Mouse (Mus musculus) lung, postnatal 0 days (tissue): ENCODE measurements around the gene Ston1. TPM values are rescaled to one million over a fixed set of nuclear protein-coding genes. Genes with fewer than 3 reads are reported as not detected.
A peak's percentile ranks its signal among the peaks of the same experiment; 100 is the strongest.

Experiments
- ATAC-seq: fragments of 200-750 bp; cut with Nextera tagmentation; 2 replicates; pipeline ENCODE4 v1.8.0; 2017; ENCODE audit warnings: moderate library complexity
- DNase-seq: peaks from one replicate; pipeline ENCODE4 v3.0.0-alpha.2; 2016; ENCODE audit warnings: low spot score
- H3K27ac ChIP-seq: fragments of 300-500 bp; sonication (generic); 2 replicates; pipeline ENCODE4 v1.5.1; 2014; ENCODE audit warnings: antibody characterized with exemption, mild to moderate bottlenecking, low read length, mixed read lengths
- H3K27me3 ChIP-seq: fragments of 300-500 bp; sonication (generic); replicated peaks from 2 replicates; pipeline ENCODE4 v1.6.1; 2014; ENCODE audit warnings: low read length, mixed read lengths; ENCODE audit not compliant: insufficient read depth
- H3K36me3 ChIP-seq: fragments of 300-500 bp; sonication (generic); 2 replicates; pipeline ENCODE4 v1.6.1; 2014; ENCODE audit warnings: low read length, mixed read lengths; ENCODE audit not compliant: insufficient read depth
- H3K4me1 ChIP-seq: fragments of 300-500 bp; sonication (generic); 2 replicates; pipeline ENCODE4 v1.6.1; 2014; ENCODE audit warnings: antibody characterized with exemption, low read depth, low read length, mixed read lengths; ENCODE audit not compliant: insufficient read depth
- H3K4me2 ChIP-seq: fragments of 300-500 bp; sonication (generic); replicated peaks from 2 replicates; pipeline ENCODE4 v1.6.1; 2014; ENCODE audit warnings: low read depth, mild to moderate bottlenecking, low read length, moderate library complexity, mixed read lengths
- H3K4me3 ChIP-seq: fragments of 300-500 bp; sonication (generic); 2 replicates; pipeline ENCODE4 v1.5.1; 2014; ENCODE audit warnings: low read depth, low read length
- H3K9ac ChIP-seq: fragments of 300-500 bp; sonication (generic); replicated peaks from 2 replicates; pipeline ENCODE4 v1.6.1; 2014; ENCODE audit warnings: low read depth, mild to moderate bottlenecking
- H3K9me3 ChIP-seq: fragments of 300-500 bp; sonication (generic); 2 replicates; pipeline ENCODE4 v1.6.1; 2016; ENCODE audit warnings: low read length, mixed read lengths
- CTCF ChIP-seq: IDR thresholded peaks from 2 replicates; pipeline ENCODE4 v1.5.1; 2016; ENCODE audit warnings: antibody characterized with exemption, mild to moderate bottlenecking
- EP300 ChIP-seq: IDR thresholded peaks from 2 replicates; pipeline ENCODE4 v1.6.1; 2016; ENCODE audit warnings: antibody characterized with exemption, mild to moderate bottlenecking, control low read depth
- WGBS: fragments of 180-500 bp; shearing (Covaris S2); extraction: QIAGEN DNeasy Blood & Tissue Kit; methylation state at CpG from one replicate; pipeline ENCODE4 v1.1.7; 2014; 5-methylcytosine and 5-hydroxymethylcytosine counted together
- polyA plus RNA-seq: library from polyadenylated mRNA; unstranded; fragments of >200 nt; fragmentation: Nextera tagmentation; extraction: Ambion mirVana; gene quantifications from 2 replicates; pipeline ENCODE4 v1.2.1, GENCODE M21; 2015

The Ston1 gene
- polyA plus RNA-seq, 1 experiment from 2014 or later = 6.9 TPM

DNA sequence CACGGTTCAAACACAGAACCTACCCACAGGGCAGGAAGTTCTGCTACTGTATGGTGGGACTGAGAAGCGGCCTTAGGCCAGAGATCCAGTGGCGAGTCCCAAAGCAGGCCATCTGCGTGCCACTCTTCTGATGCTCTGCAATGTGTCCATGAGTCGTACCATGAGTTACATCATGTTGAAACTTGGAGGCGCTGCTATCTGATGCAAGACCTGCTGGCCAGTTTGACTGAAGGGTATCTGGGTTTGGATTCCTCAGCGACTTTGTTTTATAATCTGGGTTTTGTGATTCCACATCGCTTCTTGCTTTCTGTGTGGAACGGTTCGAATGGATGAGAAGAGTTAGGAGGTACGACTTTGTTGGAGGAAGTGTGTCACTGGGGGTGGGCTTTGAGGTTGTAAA lies 47.8 kb downstream of the Ston1 start:
- Histone ChIP-seq H3K36me3 (peaks cover 10% of the 10 kb centered on the region; the same call in 1 of the 2 replicates), H3K27me3 (no peaks in the 10 kb centered on the region), H3K4me1 (no peaks in the 10 kb centered on the region), H3K4me3 (no peak overlapping the region), H3K4me2 (no peak overlapping the region), H3K27ac (no peak overlapping the region), H3K9me3 (no peaks in the 10 kb centered on the region), H3K9ac (no peak overlapping the region)
- WGBS = 84% methylated on average over 11 of the region's 11 CpGs
- ATAC-seq (no peak; the same call in 1 of the 2 replicates), DNase-seq (no peak)
- TF ChIP-seq CTCF (no peak), EP300 (no peak)

DNA sequence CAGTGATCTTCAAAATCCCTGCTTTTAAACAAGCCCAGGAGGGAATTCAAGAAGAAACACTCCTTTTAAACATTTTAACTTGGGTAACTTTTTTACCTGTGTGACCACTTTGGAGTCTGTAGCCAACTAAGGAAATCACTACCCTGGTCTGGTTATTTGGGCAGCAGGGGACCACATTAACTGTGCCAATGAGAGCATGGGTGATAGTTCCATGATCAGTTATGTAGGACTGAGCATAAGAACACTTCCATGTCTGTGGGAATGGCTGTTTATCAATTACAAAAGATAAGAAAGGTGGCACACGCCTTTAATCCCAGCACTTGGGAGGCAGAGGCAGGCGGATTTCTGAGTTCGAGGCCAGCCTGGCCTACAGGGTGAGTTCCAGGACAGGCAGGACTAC lies 49.7 kb downstream of the Ston1 start:
- no peak for TF ChIP-seq EP300
- TF ChIP-seq CTCF = no peak
- Histone ChIP-seq H3K4me1 (no peaks in the 10 kb centered on the region), H3K4me3 (no peak overlapping the region), H3K9me3 (no peaks in the 10 kb centered on the region), H3K4me2 (no peak overlapping the region), H3K36me3 (peaks cover 10% of the 10 kb centered on the region; the same call in 1 of the 2 replicates), H3K27ac (no peak overlapping the region), H3K27me3 (no peaks in the 10 kb centered on the region), H3K9ac (no peak overlapping the region)
- no peak for ATAC-seq
- 91% methylated on average over 3 of the region's 3 CpGs for WGBS
- no peak for DNase-seq

DNA sequence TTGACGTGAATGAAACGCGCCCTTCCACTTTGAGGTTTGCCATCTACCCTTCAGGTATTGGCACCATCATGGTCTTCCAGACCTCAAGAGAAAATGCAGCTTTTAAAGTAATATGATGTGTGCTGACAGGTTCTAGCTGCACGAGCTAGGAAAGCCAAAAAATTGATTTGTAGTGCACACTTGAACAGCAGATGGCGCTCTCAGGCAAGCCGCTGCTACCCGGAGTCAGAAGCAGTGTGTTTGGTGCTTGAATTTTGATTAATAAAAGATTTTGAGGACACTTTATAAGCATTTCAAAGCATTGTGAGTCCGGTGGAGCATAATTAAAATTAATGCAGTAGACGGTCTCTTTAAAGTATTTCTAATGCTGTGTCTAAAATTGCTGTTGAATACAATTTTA lies 54.5 kb downstream of the Ston1 start:
- H3K27ac ChIP-seq = no peak overlapping the region
- TF ChIP-seq EP300 (no peak), CTCF (peak; percentile 84)
- ATAC-seq (no peak), DNase-seq (peak; percentile 65)
- H3K36me3 ChIP-seq = peaks cover 5% of the 10 kb centered on the region; the same call in 1 of the 2 replicates
- no peaks in the 10 kb centered on the region for H3K27me3 ChIP-seq
- H3K4me2 ChIP-seq = no peak overlapping the region
- 4% methylated on average over 9 of the region's 9 CpGs for WGBS
- H3K9me3 ChIP-seq = no peaks in the 10 kb centered on the region
- no peak overlapping the region for H3K9ac ChIP-seq
- H3K4me1 ChIP-seq = no peaks in the 10 kb centered on the region
- no peak overlapping the region for H3K4me3 ChIP-seq

DNA sequence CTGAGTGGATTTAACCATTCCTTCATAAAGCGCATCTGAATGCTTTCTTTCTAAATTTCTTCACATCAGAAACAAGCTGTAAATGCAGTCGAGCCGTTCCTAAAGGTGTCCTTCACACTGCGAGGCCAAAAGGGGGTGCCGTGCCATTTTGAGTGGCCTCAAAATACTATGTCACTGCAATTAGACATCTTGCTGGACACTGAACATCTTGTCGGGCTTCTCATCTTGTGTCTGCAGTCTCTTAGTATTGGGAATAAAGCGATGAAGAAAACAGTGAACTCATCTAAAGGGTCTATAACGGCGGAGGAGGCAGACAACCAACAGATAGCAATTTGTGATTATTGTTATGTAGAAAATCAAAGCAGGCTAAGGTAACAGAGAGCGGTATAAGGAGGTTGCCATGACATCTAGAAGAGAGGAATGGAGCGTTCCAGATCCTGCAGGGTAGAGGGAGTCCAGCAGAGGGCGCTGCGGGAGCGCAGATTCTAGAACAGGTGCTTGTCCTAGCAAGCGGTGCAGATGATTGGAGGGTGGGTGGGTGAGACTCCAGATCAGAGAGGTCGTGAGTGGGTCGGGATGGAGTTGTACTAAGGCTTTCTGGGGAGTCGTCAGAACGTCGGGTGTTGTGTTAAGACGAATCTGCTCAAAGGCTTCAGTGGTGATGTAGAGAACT lies 55.4 kb downstream of the Ston1 start:
- no peak for TF ChIP-seq EP300
- TF ChIP-seq CTCF = peak; percentile 92

DNA sequence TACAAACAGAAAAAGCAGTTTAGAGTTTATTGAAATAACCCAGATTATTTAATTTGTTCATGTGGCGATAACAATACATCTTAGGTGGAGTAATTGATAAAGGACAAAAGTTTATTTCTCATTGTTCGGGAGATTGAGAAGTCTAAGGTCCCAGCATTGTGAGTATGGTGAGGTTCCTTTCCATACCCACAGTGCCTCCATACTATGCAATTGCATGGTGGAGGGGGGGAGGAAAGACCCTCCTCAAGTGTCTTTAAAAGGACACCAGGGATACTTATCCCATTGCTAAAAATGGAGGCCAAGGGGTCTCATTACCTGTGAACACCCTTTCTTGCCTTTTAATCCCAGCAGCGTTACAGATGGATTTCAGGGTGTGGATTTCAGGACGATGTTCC lies 55.9 kb downstream of the Ston1 start:
- WGBS = 79% methylated on average over 4 of the region's 4 CpGs
- Histone ChIP-seq H3K4me1 (no peaks in the 10 kb centered on the region), H3K36me3 (peaks cover 4% of the 10 kb centered on the region; the same call in 1 of the 2 replicates), H3K9ac (no peak overlapping the region), H3K27me3 (no peaks in the 10 kb centered on the region), H3K4me2 (no peak overlapping the region), H3K4me3 (no peak overlapping the region), H3K9me3 (no peaks in the 10 kb centered on the region), H3K27ac (no peak overlapping the region)
- no peak for TF ChIP-seq EP300
- no peak for TF ChIP-seq CTCF
- DNase-seq (no peak), ATAC-seq (no peak)

More for the DNA sequence above, 55.4 kb downstream of the Ston1 start:
- peaks cover 5% of the 10 kb centered on the region; the same call in 1 of the 2 replicates for H3K36me3 ChIP-seq
- H3K27me3 ChIP-seq = no peaks in the 10 kb centered on the region
- no peak overlapping the region for H3K4me2 ChIP-seq
- 20% methylated on average over 21 of the region's 21 CpGs for WGBS
- ATAC-seq (peak; percentile 66), DNase-seq (peak; percentile 67)
- no peaks in the 10 kb centered on the region for H3K4me1 ChIP-seq
- H3K4me3 ChIP-seq = no peak overlapping the region
- H3K9me3 ChIP-seq = no peaks in the 10 kb centered on the region
- no peak overlapping the region for H3K27ac ChIP-seq
- H3K9ac ChIP-seq = no peak overlapping the region

DNA sequence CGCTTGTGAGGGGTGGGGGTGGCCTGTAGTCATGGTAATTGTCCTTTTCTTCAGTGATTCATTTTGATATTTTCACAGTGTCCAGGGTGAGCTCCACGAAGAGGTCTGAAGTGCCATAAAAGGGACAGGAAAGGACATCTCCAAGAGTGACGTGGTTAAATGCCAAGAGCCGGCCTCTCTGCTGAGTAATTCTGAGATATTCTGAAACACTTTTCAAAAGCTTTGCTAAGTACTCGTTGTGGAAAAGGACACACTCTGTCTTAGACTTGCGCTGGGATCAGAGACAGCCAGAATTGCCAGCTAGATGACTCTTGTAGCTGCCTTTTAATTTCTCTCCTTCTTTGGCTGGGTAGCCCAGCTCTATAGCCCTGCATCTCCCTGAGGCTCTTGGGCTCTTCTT lies 61.0 kb downstream of the Ston1 start:
- no peak for DNase-seq
- Histone ChIP-seq H3K36me3 (no peaks in the 10 kb centered on the region), H3K4me2 (no peak overlapping the region), H3K4me3 (no peak overlapping the region), H3K27me3 (no peaks in the 10 kb centered on the region), H3K4me1 (no peaks in the 10 kb centered on the region), H3K9me3 (no peaks in the 10 kb centered on the region), H3K27ac (no peak overlapping the region), H3K9ac (no peak overlapping the region)
- WGBS = 43% methylated on average over 6 of the region's 6 CpGs
- TF ChIP-seq EP300 (no peak), CTCF (no peak)
- ATAC-seq = peak; percentile 66
